In the genomic region with DNA sequence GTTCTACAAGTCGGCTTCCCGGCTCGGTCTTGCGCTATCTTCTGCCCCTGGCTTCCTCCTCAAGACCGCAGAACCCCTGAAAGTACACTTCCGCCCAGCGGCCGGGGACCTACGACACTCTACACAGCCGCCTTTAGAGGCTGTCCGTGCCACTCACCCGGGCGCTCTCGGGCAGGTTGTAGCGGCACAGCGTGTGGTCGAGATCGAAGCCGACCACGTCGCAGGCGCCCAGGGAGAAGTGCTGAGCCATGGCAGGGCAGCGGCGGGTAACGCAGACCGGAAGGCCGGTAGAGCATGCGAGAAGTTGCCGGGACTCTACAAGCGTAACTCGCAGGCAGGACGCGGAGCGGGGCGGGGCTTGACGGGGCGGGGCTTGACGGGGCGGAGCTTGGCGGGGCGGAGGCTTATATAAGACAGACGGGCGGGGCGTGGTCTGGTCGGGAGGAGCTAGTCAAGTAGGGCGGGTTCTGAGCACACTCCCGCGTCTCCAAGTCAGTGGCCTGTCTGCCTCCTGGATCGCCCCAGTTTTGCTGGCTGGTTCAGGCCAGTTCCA, we compare ENCODE assay signal across 8 mouse cellular contexts. TPM values are rescaled to one million over a fixed set of nuclear protein-coding genes. Genes with fewer than 3 reads are reported as not detected.
DNase-seq lines count a peak whose midpoint lies in the region; ATAC-seq and TF ChIP-seq lines count a peak whose summit lies in the region.

A gene (minus strand): TSS at position 349 of the 553 bp plus-strand sequence.

- ATAC-seq in frontal cortex, adult (ENCODE audit: low TSS enrichment) = peak; percentile 96
- ATAC-seq in lung, postnatal 0 days = peak; percentile 99

- TF ChIP-seq CTCF in lung, postnatal 0 days (IDR thresholded peaks at IDR 0.05) = no peak

- H3K4me2 ChIP-seq in lung, postnatal 0 days (replicated peaks; ENCODE audit: low read depth, low read length) = peak within 1 kb of the TSS; percentile 53

- no peaks in the 10 kb centered on the region for H3K9me3 ChIP-seq in hindbrain, embryonic 10.5 days
- H3K9me3 ChIP-seq in lung, postnatal 0 days (ENCODE audit: low read length) = no peaks in the 10 kb centered on the region

- peak; percentile 97 for DNase-seq in MN1 (ENCODE audit: low spot score)
- DNase-seq in cerebellum, adult 9-10 months = peak; percentile 89
- DNase-seq in hindbrain, embryonic 10.5 days (ENCODE audit: low spot score) = peak; percentile 99
- peak; percentile 91 for DNase-seq in layer of hippocampus, adult 9-11 months
- DNase-seq in lung, postnatal 0 days (ENCODE audit: low spot score) = peak; percentile 97
- peak; percentile 93 for DNase-seq in ovary, postnatal 14 days (ENCODE audit: low spot score)
- peak; percentile 97 for DNase-seq in thymus, postnatal 14 days

- peak within 1 kb of the TSS; percentile 85 for H3K9ac ChIP-seq in lung, postnatal 0 days (replicated peaks; ENCODE audit: low read depth)

- TF ChIP-seq EP300 in lung, postnatal 0 days (IDR thresholded peaks at IDR 0.05) = no peak

- peaks cover 5% of the 10 kb centered on the region; the same call in 1 of the 2 replicates for H3K4me1 ChIP-seq in hindbrain, embryonic 10.5 days (replicated peaks)
- peaks cover 5% of the 10 kb centered on the region; the same call in 1 of the 2 replicates for H3K4me1 ChIP-seq in lung, postnatal 0 days (ENCODE audit: insufficient read depth, low read depth, low read length)

- H3K36me3 ChIP-seq in hindbrain, embryonic 10.5 days = no peaks in the 10 kb centered on the region
- H3K36me3 ChIP-seq in lung, postnatal 0 days (ENCODE audit: insufficient read depth, low read length) = no peaks in the 10 kb centered on the region

- H3K27ac ChIP-seq in hindbrain, embryonic 10.5 days = peak within 1 kb of the TSS; percentile 92
- peak within 1 kb of the TSS; percentile 96 for H3K27ac ChIP-seq in lung, postnatal 0 days (ENCODE audit: low read length)

- under 1% methylated on average over 49 of the region's 49 CpGs for WGBS in hindbrain, embryonic 10.5 days
- WGBS in lung, postnatal 0 days = 3% methylated on average over 49 of the region's 49 CpGs

- peak within 1 kb of the TSS; percentile 73 for H3K4me3 ChIP-seq in hindbrain, embryonic 10.5 days
- H3K4me3 ChIP-seq in lung, postnatal 0 days (ENCODE audit: low read depth, low read length) = peak within 1 kb of the TSS; percentile 79

- no peaks in the 10 kb centered on the region for H3K27me3 ChIP-seq in hindbrain, embryonic 10.5 days (ENCODE audit: insufficient read depth, poor library complexity, severe bottlenecking)
- no peaks in the 10 kb centered on the region for H3K27me3 ChIP-seq in lung, postnatal 0 days (replicated peaks; ENCODE audit: insufficient read depth, low read length)

RNA-seq across cellular contexts. Expression of the gene that starts here (rescaled TPM):
- 5.0 and 7.3 TPM in 2 replicates for polyA plus RNA-seq in hindbrain, embryonic 10.5 days (2016; fragmentation: Nextera tagmentation; extraction: Ambion mirVana)
- polyA plus RNA-seq in lung, postnatal 0 days (2015; fragmentation: Nextera tagmentation; extraction: Ambion mirVana) = 11.3 and 12.7 TPM in 2 replicates

Comparison
In these comparisons a context has a peak if more than half of its experiments do, and no peak if none do; other contexts are left out.
1. Peak in every context shown above with its lines: DNase-seq, ATAC-seq, H3K4me3 ChIP-seq and H3K27ac ChIP-seq.